Mouse (Mus musculus): ENCODE data around the gene Tnfrsf25. TPM values are rescaled to one million over a fixed set of nuclear protein-coding genes. Genes with fewer than 3 reads are reported as not detected.

Gene Tnfrsf25
- polyA plus RNA-seq, 1 experiment from 2014 or later: 1.2 TPM

DNA sequence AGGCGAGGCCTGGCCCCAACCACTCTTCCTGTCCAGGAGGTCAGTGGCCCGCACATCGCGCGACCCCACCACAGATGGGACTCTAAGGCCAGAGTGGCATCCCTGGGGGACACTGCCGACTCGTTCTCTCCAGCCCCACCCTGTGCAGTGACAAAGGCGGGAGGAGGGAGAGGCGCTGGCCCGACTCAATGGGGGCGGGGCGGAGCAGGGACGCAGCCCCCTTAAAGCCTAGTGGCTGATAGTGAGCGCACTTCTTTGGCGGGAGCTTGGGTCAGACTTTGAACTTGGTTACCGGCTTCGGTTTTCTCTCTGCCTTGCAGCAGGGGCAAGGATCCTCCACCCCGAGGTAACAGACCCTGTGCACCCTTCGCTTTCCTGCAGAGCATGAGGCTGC, 43.5 kb downstream of the Tnfrsf25 start:
- no peaks in the 10 kb centered on the region for H3K36me3 ChIP-seq (ENCODE audit: control insufficient read depth, insufficient read depth)
- H3K9ac ChIP-seq (ENCODE audit: low read depth, low read length): no peak overlapping the region
- H3K4me2 ChIP-seq (replicated peaks; ENCODE audit: low read depth): peak overlapping the region; percentile 71
- WGBS: 2% methylated on average over 19 of the region's 19 CpGs
- H3K27me3 ChIP-seq (replicated peaks; ENCODE audit: control insufficient read depth, insufficient read depth, low read length): peaks cover 24% of the 10 kb centered on the region
- peaks cover 12% of the 10 kb centered on the region for H3K4me1 ChIP-seq (replicated peaks; ENCODE audit: control insufficient read depth, insufficient read depth, low read length)
- peak overlapping the region; percentile 37 for H3K4me3 ChIP-seq (ENCODE audit: low read depth, low read length)
- ATAC-seq: 0 out of 2 replicates have a peak, but pooled peaks have one; percentile 6
- H3K27ac ChIP-seq (ENCODE audit: low read depth, low read length): peak overlapping the region; percentile 75; the same call in 1 of the 2 replicates
- no peak for TF ChIP-seq CTCF (IDR thresholded peaks at IDR 0.05; ENCODE audit: low read depth)
- H3K9me3 ChIP-seq (ENCODE audit: control insufficient read depth): no peaks in the 10 kb centered on the region

DNA sequence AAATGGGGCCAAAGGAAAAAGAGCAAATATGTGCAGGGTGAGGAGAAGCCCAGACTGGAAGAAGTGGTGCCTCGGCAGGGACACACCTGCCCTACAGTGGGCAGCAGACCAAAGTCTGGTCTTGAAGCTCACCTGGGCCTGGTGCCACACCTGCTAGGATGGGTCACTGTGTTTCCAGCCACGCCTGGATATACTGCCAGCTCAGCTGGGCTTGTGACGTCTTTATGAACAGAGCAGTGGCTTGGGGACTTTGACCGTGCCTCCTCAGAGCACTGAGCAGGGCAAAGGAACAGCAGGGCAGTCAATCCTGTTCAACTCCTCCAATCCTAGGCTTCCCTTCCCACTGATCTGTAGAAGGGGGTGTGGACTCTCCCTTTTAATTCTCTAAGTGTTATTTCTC, 45.0 kb downstream of the Tnfrsf25 start:
- peak; percentile 46 for TF ChIP-seq CTCF (IDR thresholded peaks at IDR 0.05; ENCODE audit: low read depth)
- Histone ChIP-seq H3K9ac (ENCODE audit: low read depth, low read length) (no peak overlapping the region), H3K4me2 (replicated peaks; ENCODE audit: low read depth) (peak overlapping the region; percentile 71), H3K4me3 (ENCODE audit: low read depth, low read length) (no peak overlapping the region), H3K36me3 (ENCODE audit: control insufficient read depth, insufficient read depth) (no peaks in the 10 kb centered on the region), H3K27me3 (replicated peaks; ENCODE audit: control insufficient read depth, insufficient read depth, low read length) (peaks cover 24% of the 10 kb centered on the region), H3K27ac (ENCODE audit: low read depth, low read length) (peak overlapping the region; percentile 91), H3K9me3 (ENCODE audit: control insufficient read depth) (no peaks in the 10 kb centered on the region), H3K4me1 (replicated peaks; ENCODE audit: control insufficient read depth, insufficient read depth, low read length) (peaks cover 12% of the 10 kb centered on the region)
- ATAC-seq: peak; percentile 92
- WGBS: 22% methylated on average over 4 of the region's 4 CpGs

DNA sequence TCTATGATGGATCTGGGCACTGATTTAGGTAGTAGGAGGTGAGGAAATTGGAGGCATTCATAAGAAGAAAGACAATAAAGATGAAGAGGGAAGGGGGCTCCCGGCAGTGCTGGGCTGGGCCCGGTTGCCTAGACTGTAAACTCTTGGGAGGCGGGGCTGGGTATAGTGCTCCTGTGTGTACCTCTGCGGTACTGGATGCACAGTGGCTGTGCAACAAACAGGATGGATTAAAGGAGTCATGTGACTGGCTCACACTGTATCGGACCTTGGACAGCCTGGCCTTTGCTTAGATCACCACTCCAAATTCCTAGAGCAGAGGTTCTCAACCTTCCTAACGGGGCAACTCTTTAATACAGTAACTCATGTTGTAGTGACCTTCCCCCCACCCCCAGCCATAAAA, 45.9 kb downstream of the Tnfrsf25 start:
- WGBS: 42% methylated on average over 6 of the region's 6 CpGs
- Histone ChIP-seq H3K27me3 (replicated peaks; ENCODE audit: control insufficient read depth, insufficient read depth, low read length) (peaks cover 24% of the 10 kb centered on the region), H3K27ac (ENCODE audit: low read depth, low read length) (peak overlapping the region; percentile 91), H3K36me3 (ENCODE audit: control insufficient read depth, insufficient read depth) (no peaks in the 10 kb centered on the region), H3K9me3 (ENCODE audit: control insufficient read depth) (no peaks in the 10 kb centered on the region), H3K4me2 (replicated peaks; ENCODE audit: low read depth) (peak overlapping the region; percentile 30; the same call in 1 of the 2 replicates), H3K4me1 (replicated peaks; ENCODE audit: control insufficient read depth, insufficient read depth, low read length) (peaks cover 12% of the 10 kb centered on the region), H3K4me3 (ENCODE audit: low read depth, low read length) (no peak overlapping the region), H3K9ac (ENCODE audit: low read depth, low read length) (no peak overlapping the region)
- TF ChIP-seq CTCF (IDR thresholded peaks at IDR 0.05; ENCODE audit: low read depth): no peak
- ATAC-seq: peak; percentile 51

DNA sequence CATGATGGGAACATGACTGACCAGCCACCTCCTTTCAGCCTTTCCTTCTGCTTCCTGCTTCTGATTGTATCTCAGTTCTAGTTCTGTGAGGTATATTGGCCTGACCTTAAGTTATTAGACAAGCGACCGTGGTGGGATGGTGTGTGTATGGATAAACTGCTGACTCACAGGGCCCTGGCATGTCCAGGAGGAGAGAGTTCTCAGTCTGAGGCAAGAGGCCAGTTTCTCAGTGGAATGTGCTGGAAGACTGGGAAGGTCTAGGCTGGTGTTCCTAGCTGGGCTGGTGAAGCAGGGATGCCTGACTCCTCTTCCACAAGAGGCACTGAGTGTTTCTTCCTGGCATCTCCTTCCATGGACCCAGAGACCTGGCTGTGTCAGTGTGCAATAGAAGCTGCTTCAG, 47.0 kb downstream of the Tnfrsf25 start:
- no peak overlapping the region for H3K9ac ChIP-seq (ENCODE audit: low read depth, low read length)
- 53% methylated on average over 2 of the region's 2 CpGs for WGBS
- H3K4me1 ChIP-seq (replicated peaks; ENCODE audit: control insufficient read depth, insufficient read depth, low read length): peaks cover 12% of the 10 kb centered on the region
- no peak overlapping the region for H3K4me2 ChIP-seq (replicated peaks; ENCODE audit: low read depth)
- H3K9me3 ChIP-seq (ENCODE audit: control insufficient read depth): no peaks in the 10 kb centered on the region
- H3K27ac ChIP-seq (ENCODE audit: low read depth, low read length): no peak overlapping the region
- H3K27me3 ChIP-seq (replicated peaks; ENCODE audit: control insufficient read depth, insufficient read depth, low read length): peaks cover 20% of the 10 kb centered on the region
- no peak for TF ChIP-seq CTCF (IDR thresholded peaks at IDR 0.05; ENCODE audit: low read depth)
- no peak overlapping the region for H3K4me3 ChIP-seq (ENCODE audit: low read depth, low read length)
- ATAC-seq: no peak
- no peaks in the 10 kb centered on the region for H3K36me3 ChIP-seq (ENCODE audit: control insufficient read depth, insufficient read depth)

DNA sequence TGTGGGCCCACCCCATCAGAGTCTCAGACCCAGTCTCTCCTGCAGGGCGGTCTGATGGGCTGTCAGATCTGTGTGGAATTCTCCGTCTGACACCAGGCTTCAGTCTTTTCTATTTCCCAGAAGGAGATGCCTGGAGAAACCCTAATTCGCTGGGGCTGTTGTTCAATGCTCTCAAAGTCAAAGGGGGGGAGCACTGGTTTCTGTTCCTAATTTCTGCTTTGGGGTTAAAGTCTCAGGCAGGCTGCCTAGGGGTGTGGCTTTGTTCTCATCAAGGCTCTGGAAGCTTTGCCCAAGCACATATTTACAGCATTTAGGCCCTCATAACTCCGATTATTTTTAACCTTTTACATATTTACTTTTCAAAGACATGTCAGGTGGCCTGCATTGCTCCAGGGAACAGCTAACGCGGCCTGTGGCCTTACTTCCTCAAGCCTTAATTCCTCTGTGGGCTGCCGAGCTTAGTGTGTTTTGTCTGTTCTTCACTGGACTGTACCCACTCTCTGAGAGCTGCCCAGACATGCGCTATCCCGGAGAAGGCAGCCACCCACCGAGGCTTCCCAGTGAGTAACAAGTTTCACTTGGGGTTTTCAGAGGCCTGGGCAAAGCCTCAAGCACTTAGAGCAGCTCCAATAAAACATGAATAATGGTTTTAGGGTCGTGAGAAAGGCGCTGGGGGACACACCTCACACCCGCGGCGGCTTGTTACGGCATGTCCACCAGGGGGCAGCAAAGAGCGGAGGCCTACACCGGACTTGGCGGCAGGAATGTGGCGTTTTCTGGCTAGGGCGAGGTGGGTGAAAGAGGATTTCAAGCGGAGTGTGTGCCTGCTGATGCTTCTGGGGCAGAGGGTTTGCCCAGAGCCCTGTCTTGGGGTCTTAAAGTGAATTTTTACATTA, 49.5 kb downstream of the Tnfrsf25 start:
- TF ChIP-seq CTCF (IDR thresholded peaks at IDR 0.05; ENCODE audit: low read depth): peak; percentile 98
- Histone ChIP-seq H3K4me3 (ENCODE audit: low read depth, low read length) (no peak overlapping the region), H3K4me1 (replicated peaks; ENCODE audit: control insufficient read depth, insufficient read depth, low read length) (peaks cover 6% of the 10 kb centered on the region), H3K9ac (ENCODE audit: low read depth, low read length) (no peak overlapping the region), H3K27me3 (replicated peaks; ENCODE audit: control insufficient read depth, insufficient read depth, low read length) (no peaks in the 10 kb centered on the region), H3K27ac (ENCODE audit: low read depth, low read length) (no peak overlapping the region), H3K36me3 (ENCODE audit: control insufficient read depth, insufficient read depth) (no peaks in the 10 kb centered on the region), H3K4me2 (replicated peaks; ENCODE audit: low read depth) (peak overlapping the region; percentile 48), H3K9me3 (ENCODE audit: control insufficient read depth) (no peaks in the 10 kb centered on the region)
- ATAC-seq: no peak
- WGBS: 18% methylated on average over 22 of the region's 22 CpGs

DNA sequence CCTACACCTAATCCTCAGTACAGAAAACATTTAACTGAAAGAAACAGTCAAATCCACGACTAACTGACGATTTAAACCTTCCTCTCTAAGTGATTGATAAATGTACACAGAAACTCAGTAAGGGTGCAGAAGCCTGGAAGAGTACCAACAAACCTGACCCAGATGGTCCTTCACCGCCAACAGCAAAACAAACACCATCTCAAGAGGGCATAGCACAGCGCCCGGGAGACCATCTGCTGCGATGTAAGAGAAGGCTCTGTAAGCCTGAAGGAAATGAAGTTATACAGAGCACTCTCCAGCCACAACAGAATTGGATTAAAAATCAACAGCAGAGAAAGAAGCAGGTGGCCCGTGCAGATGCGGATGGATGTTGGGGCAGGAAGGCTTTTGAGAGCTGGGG, 52.3 kb downstream of the Tnfrsf25 start:
- no peaks in the 10 kb centered on the region for H3K27me3 ChIP-seq (replicated peaks; ENCODE audit: control insufficient read depth, insufficient read depth, low read length)
- no peak for TF ChIP-seq CTCF (IDR thresholded peaks at IDR 0.05; ENCODE audit: low read depth)
- no peak overlapping the region for H3K9ac ChIP-seq (ENCODE audit: low read depth, low read length)
- 52% methylated on average over 8 of the region's 8 CpGs for WGBS
- no peaks in the 10 kb centered on the region for H3K4me1 ChIP-seq (replicated peaks; ENCODE audit: control insufficient read depth, insufficient read depth, low read length)
- H3K9me3 ChIP-seq (ENCODE audit: control insufficient read depth): no peaks in the 10 kb centered on the region
- no peak overlapping the region for H3K4me3 ChIP-seq (ENCODE audit: low read depth, low read length)
- ATAC-seq: no peak
- H3K4me2 ChIP-seq (replicated peaks; ENCODE audit: low read depth): no peak overlapping the region
- H3K36me3 ChIP-seq (ENCODE audit: control insufficient read depth, insufficient read depth): no peaks in the 10 kb centered on the region
- H3K27ac ChIP-seq (ENCODE audit: low read depth, low read length): no peak overlapping the region

Measured in intestine, postnatal 0 days (tissue).